Mouse (Mus musculus) liver, postnatal 0 days (tissue): Measurements from ENCODE around the gene Rad9b.

Experiments used
- CTCF ChIP-seq: sonication (generic); IDR thresholded peaks from 2 replicates; pipeline ENCODE4 v1.5.1; 2016; ENCODE audit warnings: antibody characterized with exemption, low read depth
- EP300 ChIP-seq: IDR thresholded peaks from 2 replicates; pipeline ENCODE4 v1.6.1; 2016; ENCODE audit warnings: antibody characterized with exemption, low read depth, mild to moderate bottlenecking

- TF ChIP-seq CTCF (no peak), EP300 (no peak)
Measured at GRCm38 (mm10) chr5:122285767-122286150, 68.3 kb downstream of the Rad9b start.
